Mouse (Mus musculus): ENCODE results near the gene Nfkb1. TPM values are rescaled to one million over a fixed set of nuclear protein-coding genes. Genes with fewer than 3 reads are reported as not detected.

Nfkb1 gene
- polyA plus RNA-seq, 1 experiment: not detected

GRCm38 (mm10) chr3:135594238-135594917 is 97.0 kb downstream of the Nfkb1 start:
- no peak overlapping the region for H3K4me3 ChIP-seq (ENCODE audit: insufficient read depth, low read depth, low read length)
- TF ChIP-seq CTCF (IDR thresholded peaks at IDR 0.05; ENCODE audit: insufficient read depth, low read depth, low read length): no peak
- TF ChIP-seq POLR2A (IDR thresholded peaks at IDR 0.05; ENCODE audit: insufficient read depth, low read depth, low read length): no peak
- H3K27ac ChIP-seq (ENCODE audit: insufficient read depth, low read depth, low read length): no peak overlapping the region
- H3K4me1 ChIP-seq (ENCODE audit: control insufficient read depth, insufficient read depth, low read length): no peaks in the 10 kb centered on the region
- WGBS: 73% methylated on average over 21 of the region's 21 CpGs

DNA sequence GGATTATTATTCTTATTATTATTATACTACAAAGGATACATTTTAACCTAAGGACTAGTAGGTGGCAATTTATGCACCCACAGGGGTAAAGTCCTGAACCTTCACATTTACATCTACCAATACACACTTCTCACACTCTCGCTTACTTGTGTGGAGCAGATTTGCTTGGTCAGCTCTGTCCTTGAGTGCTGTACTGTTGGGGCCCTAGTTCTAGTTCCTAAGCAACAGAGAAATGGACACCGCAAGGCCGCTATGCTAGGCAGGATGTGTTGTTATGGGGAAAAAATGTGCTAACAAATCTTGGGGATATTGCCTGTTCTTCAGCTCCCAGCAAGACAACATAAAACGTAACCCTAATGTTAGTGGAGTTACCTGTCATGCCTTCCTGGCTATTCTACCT is 99.3 kb downstream of the Nfkb1 start:
- H3K27ac ChIP-seq (ENCODE audit: insufficient read depth, low read depth, low read length): no peak overlapping the region
- 85% methylated on average over 4 of the region's 4 CpGs for WGBS
- H3K4me3 ChIP-seq (ENCODE audit: insufficient read depth, low read depth, low read length): no peak overlapping the region
- no peaks in the 10 kb centered on the region for H3K4me1 ChIP-seq (ENCODE audit: control insufficient read depth, insufficient read depth, low read length)
- TF ChIP-seq CTCF (IDR thresholded peaks at IDR 0.05; ENCODE audit: insufficient read depth, low read depth, low read length) (no peak), POLR2A (IDR thresholded peaks at IDR 0.05; ENCODE audit: insufficient read depth, low read depth, low read length) (no peak)

GRCm38 (mm10) chr3:135591376-135591775 is 100.0 kb downstream of the Nfkb1 start:
- no peak overlapping the region for H3K4me3 ChIP-seq (ENCODE audit: insufficient read depth, low read depth, low read length)
- no peaks in the 10 kb centered on the region for H3K4me1 ChIP-seq (ENCODE audit: control insufficient read depth, insufficient read depth, low read length)
- H3K27ac ChIP-seq (ENCODE audit: insufficient read depth, low read depth, low read length): no peak overlapping the region
- WGBS: 73% methylated on average over 5 of the region's 5 CpGs
- TF ChIP-seq CTCF (IDR thresholded peaks at IDR 0.05; ENCODE audit: insufficient read depth, low read depth, low read length) (no peak), POLR2A (IDR thresholded peaks at IDR 0.05; ENCODE audit: insufficient read depth, low read depth, low read length) (no peak)

DNA sequence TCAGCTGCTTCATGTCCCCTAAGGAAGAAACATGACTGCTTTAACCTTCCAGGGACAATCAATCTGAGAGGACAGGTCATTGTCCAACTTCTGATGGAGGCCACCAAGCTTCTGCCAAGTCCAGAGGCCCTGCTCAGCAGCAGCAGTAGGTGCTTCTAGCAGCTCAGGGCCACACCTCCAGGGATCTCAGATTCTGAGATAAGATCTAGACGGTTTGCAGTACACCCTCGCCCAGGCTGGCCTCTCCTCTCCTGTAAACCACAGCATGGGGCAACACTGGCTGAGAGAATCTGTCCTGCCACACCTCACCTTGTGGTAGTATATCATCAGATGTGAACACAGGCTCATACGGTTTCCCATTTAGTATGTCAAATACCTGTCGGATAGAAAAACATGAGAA is 100.9 kb downstream of the Nfkb1 start:
- 91% methylated on average over 4 of the region's 4 CpGs for WGBS
- H3K27ac ChIP-seq (ENCODE audit: insufficient read depth, low read depth, low read length): no peak overlapping the region
- no peak overlapping the region for H3K4me3 ChIP-seq (ENCODE audit: insufficient read depth, low read depth, low read length)
- H3K4me1 ChIP-seq (ENCODE audit: control insufficient read depth, insufficient read depth, low read length): no peaks in the 10 kb centered on the region
- TF ChIP-seq POLR2A (IDR thresholded peaks at IDR 0.05; ENCODE audit: insufficient read depth, low read depth, low read length): no peak
- no peak for TF ChIP-seq CTCF (IDR thresholded peaks at IDR 0.05; ENCODE audit: insufficient read depth, low read depth, low read length)

GRCm38 (mm10) chr3:135586471-135586880 is 104.9 kb downstream of the Nfkb1 start:
- 76% methylated on average over 4 of the region's 4 CpGs for WGBS
- no peak overlapping the region for H3K27ac ChIP-seq (ENCODE audit: insufficient read depth, low read depth, low read length)
- TF ChIP-seq CTCF (IDR thresholded peaks at IDR 0.05; ENCODE audit: insufficient read depth, low read depth, low read length) (no peak), POLR2A (IDR thresholded peaks at IDR 0.05; ENCODE audit: insufficient read depth, low read depth, low read length) (no peak)
- H3K4me1 ChIP-seq (ENCODE audit: control insufficient read depth, insufficient read depth, low read length): peaks cover 4% of the 10 kb centered on the region
- H3K4me3 ChIP-seq (ENCODE audit: insufficient read depth, low read depth, low read length): no peak overlapping the region

DNA sequence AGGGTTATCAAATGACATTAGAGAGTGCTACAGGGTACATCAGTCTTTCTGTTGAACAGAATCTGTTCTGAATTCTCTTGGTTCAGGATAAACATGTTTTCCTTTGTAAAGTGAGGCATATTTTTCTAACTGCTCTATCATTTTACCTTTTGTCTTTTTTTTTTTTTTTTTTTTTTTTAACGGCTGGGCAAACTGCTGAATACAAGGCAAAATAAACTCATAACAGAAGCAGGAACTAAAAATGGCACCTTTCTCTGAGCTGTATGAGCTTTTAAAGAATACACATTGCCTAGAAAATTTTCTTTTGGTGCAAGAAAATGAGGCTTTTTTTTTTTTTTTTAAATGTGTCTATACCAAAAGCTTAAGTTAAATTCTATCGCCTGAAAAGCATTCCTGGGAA is 105.3 kb downstream of the Nfkb1 start:
- Histone ChIP-seq H3K27ac (ENCODE audit: insufficient read depth, low read depth, low read length) (no peak overlapping the region), H3K4me1 (ENCODE audit: control insufficient read depth, insufficient read depth, low read length) (peaks cover 5% of the 10 kb centered on the region), H3K4me3 (ENCODE audit: insufficient read depth, low read depth, low read length) (no peak overlapping the region)
- TF ChIP-seq POLR2A (IDR thresholded peaks at IDR 0.05; ENCODE audit: insufficient read depth, low read depth, low read length): no peak
- TF ChIP-seq CTCF (IDR thresholded peaks at IDR 0.05; ENCODE audit: insufficient read depth, low read depth, low read length): no peak
- 88% methylated on average over 2 of the region's 2 CpGs for WGBS

DNA sequence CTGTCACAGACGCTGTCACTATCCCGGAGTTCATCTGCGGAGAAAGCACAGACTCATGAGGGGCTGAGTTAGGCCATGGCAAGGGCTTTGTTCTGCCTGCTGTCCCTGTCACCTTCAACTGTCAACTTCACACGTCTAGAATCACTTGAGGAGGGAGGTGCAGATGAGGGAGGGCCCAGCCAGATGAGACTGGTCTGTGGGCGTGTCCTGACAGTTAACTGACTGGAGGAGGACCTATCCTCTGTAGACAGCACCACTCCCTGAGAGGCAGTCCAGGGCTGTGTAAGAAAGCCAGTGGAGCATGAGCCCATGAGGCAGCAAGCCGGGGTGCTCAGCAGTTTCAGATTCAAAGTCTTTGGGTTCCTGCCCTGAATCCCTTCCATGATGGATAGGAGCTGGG is 105.9 kb downstream of the Nfkb1 start:
- no peak for TF ChIP-seq POLR2A (IDR thresholded peaks at IDR 0.05; ENCODE audit: insufficient read depth, low read depth, low read length)
- TF ChIP-seq CTCF (IDR thresholded peaks at IDR 0.05; ENCODE audit: insufficient read depth, low read depth, low read length): no peak
- H3K4me1 ChIP-seq (ENCODE audit: control insufficient read depth, insufficient read depth, low read length): peaks cover 5% of the 10 kb centered on the region
- H3K27ac ChIP-seq (ENCODE audit: insufficient read depth, low read depth, low read length): no peak overlapping the region
- no peak overlapping the region for H3K4me3 ChIP-seq (ENCODE audit: insufficient read depth, low read depth, low read length)
- 75% methylated on average over 6 of the region's 6 CpGs for WGBS

- Histone ChIP-seq H3K27ac (ENCODE audit: insufficient read depth, low read depth, low read length) (no peak overlapping the region), H3K4me3 (ENCODE audit: insufficient read depth, low read depth, low read length) (no peak overlapping the region), H3K4me1 (ENCODE audit: control insufficient read depth, insufficient read depth, low read length) (peaks cover 5% of the 10 kb centered on the region)
- no peak for TF ChIP-seq CTCF (IDR thresholded peaks at IDR 0.05; ENCODE audit: insufficient read depth, low read depth, low read length)
- no peak for TF ChIP-seq POLR2A (IDR thresholded peaks at IDR 0.05; ENCODE audit: insufficient read depth, low read depth, low read length)
- WGBS: 81% methylated on average over 7 of the region's 7 CpGs
Observed at GRCm38 (mm10) chr3:135582246-135582645, 109.1 kb downstream of the Nfkb1 start.

DNA sequence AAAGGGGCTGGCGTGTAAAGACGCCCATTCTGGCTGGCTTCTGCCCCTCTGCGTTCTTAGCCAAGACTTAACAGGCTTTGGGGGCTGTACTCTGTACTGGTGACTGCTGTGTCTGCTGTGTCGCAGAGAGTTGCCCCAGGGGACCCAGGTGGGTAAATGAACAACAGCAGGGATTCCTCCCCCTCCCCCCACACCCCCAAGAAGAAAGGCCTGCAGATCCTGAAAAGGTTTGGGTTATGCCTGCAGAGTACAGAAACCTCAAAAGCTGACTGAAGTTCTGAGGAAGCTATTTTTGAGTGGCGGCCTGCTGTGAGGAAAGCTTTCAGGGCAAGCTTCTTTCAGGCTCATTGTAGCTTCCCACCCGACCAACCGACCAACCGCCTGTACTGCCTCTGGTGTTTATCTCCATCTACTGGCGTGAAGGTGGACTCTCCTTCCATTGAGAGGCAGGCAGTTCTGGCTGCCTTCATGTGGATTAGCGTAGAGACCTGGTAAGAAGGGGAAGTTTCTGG is 109.7 kb downstream of the Nfkb1 start:
- WGBS: 28% methylated on average over 10 of the region's 10 CpGs
- Histone ChIP-seq H3K4me3 (ENCODE audit: insufficient read depth, low read depth, low read length) (no peak overlapping the region), H3K27ac (ENCODE audit: insufficient read depth, low read depth, low read length) (no peak overlapping the region; the same call in 1 of the 2 replicates), H3K4me1 (ENCODE audit: control insufficient read depth, insufficient read depth, low read length) (peaks cover 5% of the 10 kb centered on the region)
- TF ChIP-seq POLR2A (IDR thresholded peaks at IDR 0.05; ENCODE audit: insufficient read depth, low read depth, low read length) (no peak), CTCF (IDR thresholded peaks at IDR 0.05; ENCODE audit: insufficient read depth, low read depth, low read length) (no peak)

Data from olfactory bulb, adult 2 months (tissue).